Mouse (Mus musculus) layer of hippocampus, postnatal 25 days (tissue): Measurements from ENCODE around the gene Kbtbd12. TPM values are rescaled to one million over a fixed set of nuclear protein-coding genes. Genes with fewer than 3 reads are reported as not detected.
A peak's percentile ranks its signal among the peaks of the same experiment; 100 is the strongest.

Experiments used
- DNase-seq, 2 experiments: peaks; one replicate each; pipeline ENCODE4 v3.0.0; 2022; ENCODE audit warnings: mixed read lengths in 2 of 2, low spot score in 1 of 2; ENCODE audit errors: extremely low spot score in 1 of 2
- total RNA-seq, 2 experiments: library from RNA; stranded (reverse); gene quantifications; 2 replicates each; pipeline ENCODE4 v1.2.3; 2021

Kbtbd12 gene
- total RNA-seq, 2 experiments from 2014 or later, result 0.25 TPM; not detected in 1

DNA sequence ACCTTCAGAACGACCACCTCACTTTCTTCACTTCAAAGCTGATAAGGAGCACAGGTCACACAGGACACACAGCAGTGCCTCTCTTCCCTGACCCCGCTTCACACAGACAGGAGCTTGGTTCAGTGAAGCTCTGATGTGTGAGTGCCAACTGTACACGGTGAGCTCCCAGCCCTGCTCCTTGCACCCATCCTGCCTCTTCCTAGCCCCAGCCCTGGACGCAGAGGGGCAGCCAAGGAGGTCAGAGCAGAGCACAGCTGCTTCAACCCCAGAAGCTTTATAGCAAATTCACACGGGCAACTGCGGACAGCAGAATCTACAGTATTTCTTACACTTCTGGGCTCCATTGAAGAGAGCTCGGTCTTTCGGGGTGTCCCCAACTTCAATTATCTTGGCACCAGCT, 123.8 kb downstream of the Kbtbd12 start:
- peak in 1 of 2 experiments; percentile 4 for DNase-seq

DNA sequence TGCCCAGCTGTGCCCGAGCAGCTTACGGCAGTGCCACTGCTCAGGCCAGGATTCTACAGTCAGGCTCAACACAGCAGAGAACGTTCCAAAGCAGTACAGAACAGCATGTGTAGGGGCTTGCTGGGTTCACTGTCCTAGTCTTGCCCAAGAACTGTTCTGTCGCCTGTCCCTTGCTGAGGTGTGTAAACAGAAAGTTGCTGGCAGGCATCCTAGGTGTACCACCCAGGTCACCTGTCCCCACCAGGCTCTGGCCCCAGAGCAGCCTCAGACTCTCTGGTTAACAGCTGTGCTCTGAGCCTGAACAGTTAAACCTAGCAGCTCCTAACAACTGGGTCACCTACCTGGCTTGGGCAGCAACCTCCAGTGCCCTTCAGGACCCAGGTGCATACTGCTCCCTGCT, 134.7 kb downstream of the Kbtbd12 start:
- DNase-seq, result no peak

GRCm38 (mm10) chr6:88502030-88502970, 135.4 kb downstream of the Kbtbd12 start:
- no peak for DNase-seq

DNA sequence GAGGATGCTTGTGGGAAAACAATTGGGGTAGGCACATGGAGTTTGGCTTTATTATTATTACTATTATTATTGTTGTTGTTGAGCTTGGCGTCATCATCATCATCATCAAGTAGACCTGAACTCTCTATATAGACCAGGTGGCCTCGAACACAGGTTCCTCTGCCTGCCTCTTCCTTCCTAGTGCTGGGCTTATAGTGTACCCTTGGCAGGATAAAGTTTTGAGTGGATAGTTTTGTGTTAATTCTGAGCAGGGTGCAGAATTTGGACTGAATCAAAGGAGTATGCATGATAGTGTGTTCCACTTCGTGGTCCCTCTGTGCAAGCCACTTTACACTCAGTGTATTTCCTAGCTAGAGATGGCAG, 137.4 kb downstream of the Kbtbd12 start:
- DNase-seq, result no peak

DNA sequence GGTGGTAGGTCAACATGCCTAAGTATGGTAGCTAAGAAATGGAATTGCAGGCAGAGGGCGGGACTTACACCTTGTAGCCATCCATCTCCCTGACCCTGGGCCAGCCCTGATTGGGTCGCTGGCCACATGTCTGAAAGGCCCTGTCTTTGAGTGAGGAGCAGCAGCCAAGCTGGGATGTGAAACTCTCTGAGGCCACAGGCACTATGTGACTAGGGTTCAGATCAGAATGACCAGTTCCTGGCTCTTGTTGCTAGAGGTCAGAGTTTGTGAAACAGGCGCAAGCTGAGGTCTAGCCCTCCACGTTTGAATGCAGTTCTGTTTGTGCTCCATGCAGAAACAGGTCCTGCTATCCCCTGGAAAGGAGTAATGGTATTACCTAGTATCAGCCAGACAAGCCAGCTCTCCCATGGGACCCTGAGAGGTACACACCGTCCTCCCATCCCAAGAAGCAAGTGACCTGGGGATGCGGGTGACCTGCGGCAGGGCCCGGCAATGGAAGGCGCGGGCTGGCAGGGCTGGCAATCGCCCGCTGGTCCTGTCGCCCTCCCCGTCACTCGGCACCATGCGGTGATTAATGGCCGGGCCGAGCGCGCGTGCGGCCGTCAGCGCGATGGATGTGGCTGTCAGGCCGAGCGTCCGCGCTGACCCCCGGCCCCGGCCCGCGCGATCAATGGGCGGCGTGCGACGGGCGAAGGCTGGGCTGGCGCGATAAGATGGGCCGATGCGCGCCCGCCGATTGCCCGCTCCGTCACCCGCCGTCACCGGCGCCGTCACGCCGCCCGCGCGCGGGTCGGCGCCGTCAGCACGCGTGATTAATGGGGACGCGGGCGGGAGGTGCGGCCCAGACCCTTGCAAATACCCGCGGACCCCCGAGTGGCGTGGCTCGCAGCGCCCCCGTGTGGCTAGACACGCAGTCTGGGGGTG, 138.0 kb downstream of the Kbtbd12 start:
- DNase-seq, result peak; percentile 76 to 82

Other genes starting within 250 kb of the Kbtbd12 start
- gene Eefsec, start 191.4 kb downstream of the Kbtbd12 start, total RNA-seq, result 10 to 100 TPM; 23.0 to 23.2 TPM
- 10 to 100 TPM; 38.8 to 44.4 TPM for gene Ruvbl1, start 172.5 kb downstream of the Kbtbd12 start, total RNA-seq
- 100 to 1,000 TPM in 1 of 2 experiments, 10 to 100 TPM in 1; 87.0 to 100 TPM for gene Sec61a1, start 119.0 kb downstream of the Kbtbd12 start, total RNA-seq
- 100 to 1,000 TPM; 190 to 192 TPM for gene Mgll, start 86.5 kb upstream of the Kbtbd12 start, total RNA-seq
- 10 to 100 TPM; 32.7 to 34.1 TPM for gene Abtb1, start 204.0 kb upstream of the Kbtbd12 start, total RNA-seq
- 100 to 1,000 TPM; 178 to 179 TPM for gene Podxl2, start 237.1 kb upstream of the Kbtbd12 start, total RNA-seq